Mouse (Mus musculus) megakaryocyte, embryonic 14.5 days (primary cell): Measurements from ENCODE around the gene Rpl11. TPM values are rescaled to one million over a fixed set of nuclear protein-coding genes. Genes with fewer than 3 reads are reported as not detected.
A peak's percentile ranks its signal among the peaks of the same experiment; 100 is the strongest.

Experiments
- H3K27me3 ChIP-seq: replicated peaks from 2 replicates; pipeline ENCODE3; 2012; ENCODE audit warnings: inconsistent platforms
- H3K36me3 ChIP-seq: replicated peaks from 2 replicates; pipeline ENCODE3; 2012; ENCODE audit warnings: low read length, inconsistent platforms, mixed read lengths
- H3K4me1 ChIP-seq: 2 replicates; pipeline ENCODE4 v1.6.1; 2012; ENCODE audit warnings: inconsistent platforms
- H3K4me3 ChIP-seq: replicated peaks from 2 replicates; pipeline ENCODE3; 2012; ENCODE audit warnings: moderate library complexity, mild to moderate bottlenecking, inconsistent platforms
- H3K9me3 ChIP-seq: 2 replicates; pipeline ENCODE4 v1.6.1; 2012; ENCODE audit warnings: inconsistent platforms
- FLI1 ChIP-seq: IDR thresholded peaks from 2 replicates; pipeline ENCODE4 v1.6.1; 2012; ENCODE audit warnings: low read length, inconsistent platforms, mixed read lengths
- GATA1 ChIP-seq: IDR thresholded peaks from 3 replicates; pipeline ENCODE4 v1.6.1; 2012; ENCODE audit warnings: mixed read lengths, low read length, inconsistent platforms, borderline replicate concordance
- polyA plus RNA-seq: library from polyadenylated mRNA; stranded (reverse); fragments of >175 nt; gene quantifications from 2 replicates; pipeline ENCODE4 v1.2.3, GENCODE M21; 2012; ENCODE audit warnings: low replicate concordance; ENCODE audit not compliant: insufficient read depth

Gene Rpl11
- polyA plus RNA-seq, 1 experiment, result 1,524 TPM

DNA sequence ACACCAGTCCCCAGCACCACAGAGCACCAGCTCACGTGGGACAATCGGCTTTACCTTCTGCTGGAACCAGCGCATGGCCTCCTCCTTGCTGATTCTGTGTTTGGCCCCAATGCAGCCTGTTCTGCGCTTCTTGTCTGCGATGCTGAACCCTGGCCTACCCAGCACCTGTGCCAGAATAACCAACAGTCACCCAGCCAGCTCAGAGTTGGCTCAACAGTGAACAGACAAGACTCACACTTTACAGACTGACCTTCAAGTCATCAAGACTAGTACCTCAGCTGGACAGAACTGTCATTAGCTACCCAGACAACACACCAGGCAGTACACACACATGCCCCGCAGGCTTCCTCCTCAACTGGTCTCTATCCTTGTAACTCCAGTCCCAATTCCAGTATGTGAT lies 3.0 kb downstream of the Rpl11 start:
- no peak for TF ChIP-seq FLI1
- TF ChIP-seq GATA1, result no peak

DNA sequence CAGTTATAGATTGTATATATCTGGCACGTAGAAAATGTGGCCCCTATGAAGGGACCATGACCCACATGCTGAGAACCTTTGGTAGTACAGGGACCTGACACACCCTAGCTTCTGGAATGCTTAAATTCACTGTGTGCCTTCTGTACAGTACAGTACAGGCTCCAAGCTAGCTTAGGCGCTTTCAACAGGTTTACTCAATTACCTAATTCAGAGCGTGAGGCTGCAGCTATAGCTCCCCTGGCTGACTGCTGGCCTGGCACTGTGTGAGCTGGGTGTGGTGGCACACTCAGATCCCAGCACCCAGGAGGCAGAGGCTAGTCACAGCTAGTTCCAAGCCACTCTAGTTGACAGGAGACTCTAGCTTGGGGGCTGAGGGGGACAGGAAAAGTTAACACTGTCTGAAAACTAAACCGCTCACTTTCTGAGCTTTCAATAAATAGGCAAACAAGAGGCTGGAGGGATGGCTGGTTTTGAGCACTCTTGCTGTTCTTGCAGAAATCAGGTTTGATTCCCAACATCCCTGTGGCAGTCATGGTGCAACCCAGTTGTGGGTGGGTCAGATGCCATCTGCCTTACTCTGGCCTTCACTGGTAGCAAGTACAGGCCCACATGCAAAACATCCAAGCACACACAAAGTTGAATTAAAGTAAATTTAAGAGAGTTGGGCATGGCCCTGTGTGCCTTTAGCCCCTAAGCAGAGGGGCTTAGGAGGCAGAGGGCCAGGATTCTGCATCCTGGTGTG lies 4.8 kb downstream of the Rpl11 start:
- no peak for TF ChIP-seq GATA1
- TF ChIP-seq FLI1, result no peak
- H3K27me3 ChIP-seq, result no peaks in the 10 kb centered on the region
- H3K36me3 ChIP-seq, result peaks cover 83% of the 10 kb centered on the region
- H3K4me3 ChIP-seq, result peak overlapping the region; percentile 53
- H3K4me1 ChIP-seq, result peaks cover 73% of the 10 kb centered on the region
- H3K9me3 ChIP-seq, result no peaks in the 10 kb centered on the region

More for the DNA sequence above, 3.0 kb downstream of the Rpl11 start:
- peaks cover 70% of the 10 kb centered on the region for H3K4me1 ChIP-seq
- peaks cover 65% of the 10 kb centered on the region for H3K36me3 ChIP-seq
- H3K9me3 ChIP-seq, result no peaks in the 10 kb centered on the region
- H3K27me3 ChIP-seq, result peaks cover 2% of the 10 kb centered on the region
- no peak overlapping the region for H3K4me3 ChIP-seq

DNA sequence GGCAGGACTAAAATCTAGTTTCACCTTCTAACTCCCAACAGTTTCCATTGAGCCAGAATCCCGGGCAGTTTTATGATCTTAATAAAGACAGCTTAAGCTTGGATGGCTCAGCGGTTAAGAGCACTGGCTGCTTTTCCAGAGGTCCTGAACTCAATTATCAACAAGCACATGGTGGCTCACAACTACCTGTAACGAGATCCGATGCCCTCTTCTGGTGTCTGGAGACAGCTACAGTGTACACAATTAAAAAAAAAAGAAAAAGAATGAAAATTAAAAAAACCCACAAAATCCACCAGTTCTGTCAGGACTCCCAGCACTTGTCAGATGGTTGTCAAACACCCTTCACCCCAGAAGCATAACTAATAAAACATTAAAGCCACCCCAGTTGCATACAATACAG lies 5.6 kb downstream of the Rpl11 start:
- Histone ChIP-seq H3K27me3 (no peaks in the 10 kb centered on the region), H3K4me3 (no peak overlapping the region), H3K9me3 (no peaks in the 10 kb centered on the region), H3K4me1 (peaks cover 78% of the 10 kb centered on the region), H3K36me3 (peaks cover 83% of the 10 kb centered on the region)
- TF ChIP-seq FLI1 (no peak), GATA1 (no peak)

DNA sequence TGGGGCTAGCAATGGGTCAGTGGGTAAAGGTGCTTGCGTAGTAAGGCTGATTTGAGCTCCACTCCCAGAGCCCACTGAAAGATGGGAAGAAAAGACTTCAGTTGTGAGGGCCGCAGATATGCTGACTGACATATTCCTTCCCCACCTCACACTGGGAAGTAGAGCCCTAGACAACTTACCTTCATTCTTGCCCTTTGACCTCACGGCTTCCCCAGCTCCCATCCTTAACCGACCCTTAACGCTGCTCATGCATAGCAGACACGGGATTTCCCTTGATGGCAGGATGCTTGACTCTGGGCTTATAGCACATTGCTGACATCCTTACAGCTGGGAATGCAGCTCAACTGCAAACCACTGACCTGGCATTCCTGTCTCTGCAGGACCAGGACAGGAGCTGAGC lies 6.3 kb downstream of the Rpl11 start:
- no peaks in the 10 kb centered on the region for H3K27me3 ChIP-seq
- peaks cover 76% of the 10 kb centered on the region for H3K4me1 ChIP-seq
- TF ChIP-seq GATA1, result no peak
- TF ChIP-seq FLI1, result no peak
- peak overlapping the region; percentile 53 for H3K4me3 ChIP-seq
- H3K9me3 ChIP-seq, result no peaks in the 10 kb centered on the region
- H3K36me3 ChIP-seq, result peaks cover 79% of the 10 kb centered on the region

GRCm38 (mm10) chr4:136045091-136045490 lies 8.1 kb downstream of the Rpl11 start:
- Histone ChIP-seq H3K36me3 (peaks cover 61% of the 10 kb centered on the region), H3K4me1 (peaks cover 74% of the 10 kb centered on the region), H3K9me3 (no peaks in the 10 kb centered on the region), H3K4me3 (no peak overlapping the region), H3K27me3 (no peaks in the 10 kb centered on the region)
- TF ChIP-seq FLI1 (no peak), GATA1 (no peak)

- TF ChIP-seq FLI1, result no peak
- Histone ChIP-seq H3K9me3 (no peaks in the 10 kb centered on the region), H3K27me3 (no peaks in the 10 kb centered on the region), H3K36me3 (peaks cover 49% of the 10 kb centered on the region), H3K4me1 (peaks cover 62% of the 10 kb centered on the region), H3K4me3 (no peak overlapping the region)
These were observed 9.3 kb downstream of the Rpl11 start for GRCm38 (mm10) chr4:136043784-136044400.

- Histone ChIP-seq H3K4me3 (no peak overlapping the region), H3K4me1 (peaks cover 50% of the 10 kb centered on the region)
These were observed 18.1 kb downstream of the Rpl11 start for GRCm38 (mm10) chr4:136035078-136035477.

DNA sequence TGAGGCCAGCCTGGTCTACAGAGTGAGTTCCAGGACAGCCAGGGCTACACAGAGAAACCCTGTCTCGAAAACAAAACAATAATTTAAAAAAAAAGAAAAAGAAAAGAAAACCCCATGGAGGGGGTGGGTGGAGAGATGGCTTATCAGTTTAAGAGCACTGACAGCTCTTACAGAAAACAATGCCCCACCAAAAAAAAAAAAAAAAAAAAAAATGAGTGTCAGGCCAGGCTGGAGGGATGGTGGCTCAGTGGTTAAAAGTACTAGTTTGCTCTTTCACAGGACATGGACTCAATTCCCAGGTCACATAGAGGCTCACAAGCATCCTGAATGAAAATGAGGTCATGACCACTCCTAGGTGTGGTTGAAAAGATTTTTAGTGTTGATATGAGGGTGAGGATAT lies 20.0 kb downstream of the Rpl11 start:
- H3K4me1 ChIP-seq, result peaks cover 68% of the 10 kb centered on the region
- TF ChIP-seq GATA1 (no peak), FLI1 (no peak)
- H3K36me3 ChIP-seq, result peaks cover 7% of the 10 kb centered on the region
- H3K9me3 ChIP-seq, result 0 out of 2 replicates have a peak, but pooled peaks cover 3% of the 10 kb centered on the region
- no peak overlapping the region for H3K4me3 ChIP-seq
- H3K27me3 ChIP-seq, result no peaks in the 10 kb centered on the region

More at GRCm38 (mm10) chr4:136035078-136035477, 18.1 kb downstream of the Rpl11 start:
- H3K9me3 ChIP-seq, result 0 out of 2 replicates have a peak, but pooled peaks cover 3% of the 10 kb centered on the region
- TF ChIP-seq GATA1 (no peak), FLI1 (no peak)
- H3K36me3 ChIP-seq, result peaks cover 8% of the 10 kb centered on the region
- H3K27me3 ChIP-seq, result no peaks in the 10 kb centered on the region

DNA sequence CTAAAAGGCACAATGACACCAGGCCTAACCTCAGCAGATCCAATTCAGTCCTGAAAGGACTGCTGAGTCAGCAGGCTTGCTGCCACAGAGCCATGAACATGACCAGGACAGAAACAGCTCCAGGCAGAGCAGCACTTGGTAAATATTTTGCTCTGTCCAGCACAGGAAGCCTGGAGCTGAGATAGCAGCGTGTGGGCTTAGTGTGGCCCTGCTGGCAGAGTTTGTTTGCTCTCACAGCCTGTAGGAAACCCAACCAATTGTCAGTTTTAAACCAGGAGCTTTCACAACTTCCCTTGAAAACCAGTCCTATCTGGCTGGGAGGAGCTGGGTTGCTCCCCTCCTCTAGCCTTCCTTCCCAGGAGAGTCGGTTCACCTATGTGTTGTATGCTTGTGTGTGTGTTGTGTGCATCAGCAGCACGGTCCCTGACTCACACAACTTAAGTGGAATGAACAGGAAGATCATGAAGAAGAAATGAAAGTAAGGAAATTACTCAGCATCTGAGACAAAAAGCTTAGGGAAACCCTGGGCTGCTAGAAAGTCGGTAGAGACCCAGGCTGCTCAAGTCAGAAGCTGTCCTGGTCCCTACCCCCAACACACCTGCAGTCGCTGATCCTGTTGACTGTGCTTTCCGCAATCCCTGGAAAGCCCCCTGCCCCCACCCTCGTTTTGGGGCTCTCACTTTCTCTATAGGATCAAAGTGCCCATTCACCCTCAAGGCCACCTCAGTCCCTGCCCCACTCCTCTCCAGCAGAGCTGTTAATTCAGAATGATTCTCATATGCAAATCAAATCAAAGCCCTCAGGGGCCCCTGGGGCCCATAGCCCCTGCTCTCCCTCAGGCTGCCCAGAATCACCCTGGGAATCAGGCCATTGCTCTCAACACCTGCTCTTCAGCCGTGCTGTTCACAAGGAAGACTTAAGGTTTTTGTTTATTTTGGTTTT lies 22.0 kb downstream of the Rpl11 start:
- Histone ChIP-seq H3K4me3 (peak overlapping the region; percentile 88), H3K36me3 (peaks cover 5% of the 10 kb centered on the region), H3K27me3 (no peaks in the 10 kb centered on the region), H3K9me3 (0 out of 2 replicates have a peak, but pooled peaks cover 3% of the 10 kb centered on the region), H3K4me1 (peaks cover 87% of the 10 kb centered on the region)
- TF ChIP-seq FLI1, result peak; percentile 22; the same call in 1 of the 2 replicates
- TF ChIP-seq GATA1, result peak; percentile 90

DNA sequence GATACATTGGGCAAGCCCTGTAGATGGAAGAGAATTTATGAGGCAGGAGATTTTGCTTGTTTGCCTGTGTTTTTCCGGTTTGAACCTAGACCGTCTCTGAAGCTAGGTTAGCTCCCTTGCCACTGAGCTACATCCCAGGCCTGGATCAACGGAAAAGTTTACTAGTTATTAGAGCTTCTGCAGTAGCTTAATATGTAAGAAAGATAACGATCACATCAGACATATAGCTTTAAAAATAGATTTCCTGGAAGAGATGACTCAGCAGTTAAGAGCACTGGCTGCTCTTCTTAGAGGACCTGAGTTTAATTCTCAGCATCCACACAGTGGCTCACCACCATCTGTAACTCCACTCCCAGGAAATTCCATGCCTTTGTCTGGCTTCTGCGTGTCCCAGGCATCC lies 24.5 kb downstream of the Rpl11 start:
- Histone ChIP-seq H3K27me3 (no peaks in the 10 kb centered on the region), H3K36me3 (peaks cover 3% of the 10 kb centered on the region), H3K9me3 (no peaks in the 10 kb centered on the region), H3K4me3 (peak overlapping the region; percentile 84), H3K4me1 (peaks cover 83% of the 10 kb centered on the region)
- TF ChIP-seq FLI1, result no peak
- TF ChIP-seq GATA1, result no peak
